Mouse (Mus musculus) brown adipose tissue, adult 24 weeks (tissue): ENCODE results near the gene Olfr223. TPM values are rescaled to one million over a fixed set of nuclear protein-coding genes. Genes with fewer than 3 reads are reported as not detected.
A peak's percentile ranks its signal among the peaks of the same experiment; 100 is the strongest.

Source experiments
- H3K27ac ChIP-seq: fragments of 200-500 bp; replicated peaks from 2 replicates; pipeline ENCODE4 v1.5.1; 2012; ENCODE audit warnings: low read depth, mild to moderate bottlenecking, low read length
- H3K4me1 ChIP-seq: fragments of 200-500 bp; 2 replicates; pipeline ENCODE4 v1.6.1; 2012; ENCODE audit warnings: low read length, mixed read lengths; ENCODE audit not compliant: control insufficient read depth, insufficient read depth, insufficient read length
- H3K4me3 ChIP-seq: fragments of 200-500 bp; 2 replicates; pipeline ENCODE4 v1.5.1; 2012; ENCODE audit warnings: low read depth, mild to moderate bottlenecking, low read length, moderate library complexity; ENCODE audit not compliant: insufficient read depth
- polyA plus RNA-seq: library from polyadenylated mRNA; stranded (reverse); fragments of >200 nt; gene quantifications from 2 replicates; pipeline ENCODE4 v1.2.4, GENCODE M21; 2012; ENCODE audit not compliant: missing spikeins, insufficient read depth, insufficient read length

Olfr223 gene
- polyA plus RNA-seq, 1 experiment: not detected

DNA sequence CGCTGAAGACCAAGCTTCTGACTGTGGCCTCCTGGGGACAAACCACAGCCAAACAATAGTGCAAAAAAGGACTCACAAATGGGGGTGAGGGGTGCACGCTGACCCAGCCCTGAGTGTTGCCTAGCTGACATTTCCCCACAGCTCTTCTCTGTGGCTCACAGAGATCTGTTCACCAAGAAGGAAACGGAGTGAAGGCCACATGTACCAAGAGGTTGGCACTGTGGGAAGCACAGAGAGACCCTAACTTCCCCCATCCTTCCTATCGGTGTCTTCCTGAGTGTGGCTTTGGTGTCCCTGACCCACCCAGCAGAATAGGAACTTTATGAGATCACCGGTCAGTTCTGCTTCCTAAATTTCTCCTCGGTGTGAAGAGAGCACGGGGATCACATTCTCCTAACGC lies 38.6 kb downstream of the Olfr223 start:
- no peaks in the 10 kb centered on the region for H3K4me1 ChIP-seq
- H3K27ac ChIP-seq: no peak overlapping the region
- H3K4me3 ChIP-seq: no peak overlapping the region

- Histone ChIP-seq H3K4me3 (no peak overlapping the region), H3K4me1 (no peaks in the 10 kb centered on the region), H3K27ac (no peak overlapping the region)
Measured at GRCm38 (mm10) chr11:59554127-59554526, 39.0 kb downstream of the Olfr223 start.

DNA sequence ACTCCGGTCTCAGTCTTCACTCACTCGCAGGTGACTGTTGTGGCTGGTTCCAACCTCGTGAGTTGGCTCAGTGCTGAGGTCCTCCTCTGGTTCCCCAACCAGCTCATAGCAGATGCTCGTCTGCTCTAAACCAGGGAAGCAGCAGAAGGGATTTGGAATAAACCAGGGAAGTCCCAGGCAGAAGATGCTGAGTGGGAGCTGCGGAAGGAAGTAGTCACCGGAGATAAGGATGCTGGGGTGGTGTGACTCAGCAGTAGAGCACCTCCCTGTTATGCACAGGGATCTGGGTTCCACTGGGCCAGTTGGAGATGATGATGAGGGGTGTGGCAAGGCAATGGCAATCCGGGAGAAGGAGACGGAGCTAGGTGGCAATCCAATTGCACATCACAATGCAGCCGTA lies 49.1 kb downstream of the Olfr223 start:
- Histone ChIP-seq H3K4me1 (no peaks in the 10 kb centered on the region; the same call in 1 of the 2 replicates), H3K27ac (no peak overlapping the region), H3K4me3 (no peak overlapping the region)

DNA sequence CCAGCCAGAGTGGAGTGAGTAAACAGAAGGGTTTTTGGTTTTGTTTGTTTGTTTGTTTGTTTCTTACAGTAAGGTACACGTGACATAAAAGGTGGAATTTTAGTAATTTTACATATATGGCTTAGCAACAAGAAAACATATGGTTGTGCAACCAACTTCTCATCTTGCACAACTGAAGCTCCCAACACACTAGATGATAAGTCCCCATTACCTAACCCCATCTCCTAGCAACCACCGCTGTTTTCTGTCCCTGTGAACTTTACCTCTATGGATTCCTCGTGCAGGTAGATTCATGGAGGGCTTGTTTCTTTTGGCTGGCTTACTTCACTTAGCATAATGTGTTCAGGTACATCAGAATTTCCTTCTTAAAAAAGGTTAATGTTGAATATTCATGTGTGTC lies 49.7 kb downstream of the Olfr223 start:
- Histone ChIP-seq H3K27ac (no peak overlapping the region), H3K4me1 (no peaks in the 10 kb centered on the region; the same call in none of the 2 replicates)

GRCm38 (mm10) chr11:59542442-59542841 lies 50.6 kb downstream of the Olfr223 start:
- Histone ChIP-seq H3K4me3 (no peak overlapping the region), H3K27ac (peak overlapping the region; percentile 38), H3K4me1 (no peaks in the 10 kb centered on the region; the same call in none of the 2 replicates)

More for the DNA sequence above, 49.7 kb downstream of the Olfr223 start:
- H3K4me3 ChIP-seq: no peak overlapping the region

GRCm38 (mm10) chr11:59541324-59541723 lies 51.8 kb downstream of the Olfr223 start, which contains the start of gene Nlrp3:
TSS of gene Nlrp3 (plus strand) at chr11:59541568.
- Histone ChIP-seq H3K4me1 (no peaks in the 10 kb centered on the region; the same call in none of the 2 replicates), H3K4me3 (peak within 1 kb of the TSS; percentile 23; the same call in 1 of the 2 replicates), H3K27ac (peak within 1 kb of the TSS; percentile 38)

GRCm38 (mm10) chr11:59540123-59540522 lies 53.0 kb downstream of the Olfr223 start:
- H3K4me3 ChIP-seq: no peak overlapping the region
- H3K27ac ChIP-seq: no peak overlapping the region
- peaks cover under 1% of the 10 kb centered on the region for H3K4me1 ChIP-seq

Other genes with a start within 250 kb of the Olfr223 start
- gene Prss38, start 217.6 kb downstream of the Olfr223 start, polyA plus RNA-seq: not detected in 2 replicates
- 2.7 and 3.1 TPM in 2 replicates for gene Jmjd4, start 143.2 kb downstream of the Olfr223 start, polyA plus RNA-seq
- 21.4 and 22.5 TPM in 2 replicates for gene Snap47, start 142.1 kb downstream of the Olfr223 start, polyA plus RNA-seq
- 2.5 and 3.3 TPM in 2 replicates for gene Zfp867, start 120.8 kb downstream of the Olfr223 start, polyA plus RNA-seq
- gene Zkscan17, start 66.5 kb downstream of the Olfr223 start, polyA plus RNA-seq: 3.1 and 3.9 TPM in 2 replicates
- 0.38 TPM in 1 of 2 replicates, not detected in the other for gene Nlrp3, start 51.7 kb downstream of the Olfr223 start, polyA plus RNA-seq
- gene Olfr222, start 17.1 kb downstream of the Olfr223 start, polyA plus RNA-seq: not detected in 2 replicates
- gene Mprip, start 68.0 kb upstream of the Olfr223 start, polyA plus RNA-seq: 83.7 and 89.7 TPM in 2 replicates
- gene Pld6, start 194.4 kb upstream of the Olfr223 start, polyA plus RNA-seq: 1.3 and 3.8 TPM in 2 replicates
- 17.9 and 27.3 TPM in 2 replicates for gene Flcn, start 216.7 kb upstream of the Olfr223 start, polyA plus RNA-seq
- 32.1 and 33.2 TPM in 2 replicates for gene Nt5m, start 246.2 kb upstream of the Olfr223 start, polyA plus RNA-seq
- 105 and 106 TPM in 2 replicates for gene Cops3, start 246.5 kb upstream of the Olfr223 start, polyA plus RNA-seq